Mouse (Mus musculus) testis, adult 2 months (tissue): ENCODE results near the gene Cyp2a22. TPM values are rescaled to one million over a fixed set of nuclear protein-coding genes. Genes with fewer than 3 reads are reported as not detected.

Experiments
- polyA plus RNA-seq: library from polyadenylated mRNA; depleted of rRNA; stranded (reverse); fragments of >200 nt; gene quantifications from 2 replicates; pipeline ENCODE4 v1.2.3, GENCODE M21; 2012; rRNA removed

Gene Cyp2a22
- polyA plus RNA-seq, 1 experiment, result not detected

Other genes starting within 250 kb of the Cyp2a22 start
- 1.3 and 1.5 TPM in 2 replicates for gene Cyp2b19, start 182.2 kb downstream of the Cyp2a22 start, polyA plus RNA-seq
- not detected in 2 replicates for gene Cyp2g1, start 130.5 kb downstream of the Cyp2a22 start, polyA plus RNA-seq
- gene Cyp2a5, start 104.1 kb downstream of the Cyp2a22 start, polyA plus RNA-seq, result 0.09 TPM in 1 of 2 replicates, not detected in the other
- 2.9 TPM in 2 replicates for gene Cyp2a12, start 89.7 kb upstream of the Cyp2a22 start, polyA plus RNA-seq
- gene Cyp2f2, start 180.5 kb upstream of the Cyp2a22 start, polyA plus RNA-seq, result 1.2 and 2.0 TPM in 2 replicates
- gene Cyp2t4, start 214.3 kb upstream of the Cyp2a22 start, polyA plus RNA-seq, result 0.06 TPM in 1 of 2 replicates, not detected in the other
- gene Egln2, start 227.4 kb upstream of the Cyp2a22 start, polyA plus RNA-seq, result 622 and 747 TPM in 2 replicates
- 64.5 and 65.1 TPM in 2 replicates for gene Rab4b, start 239.5 kb upstream of the Cyp2a22 start, polyA plus RNA-seq
- not detected in 2 replicates for gene Gm21983, start 241.7 kb upstream of the Cyp2a22 start, polyA plus RNA-seq
- 6.9 and 7.8 TPM in 2 replicates for gene Mia, start 241.8 kb upstream of the Cyp2a22 start, polyA plus RNA-seq